8 mouse cellular contexts compared by ENCODE assay signal in the genomic region with DNA sequence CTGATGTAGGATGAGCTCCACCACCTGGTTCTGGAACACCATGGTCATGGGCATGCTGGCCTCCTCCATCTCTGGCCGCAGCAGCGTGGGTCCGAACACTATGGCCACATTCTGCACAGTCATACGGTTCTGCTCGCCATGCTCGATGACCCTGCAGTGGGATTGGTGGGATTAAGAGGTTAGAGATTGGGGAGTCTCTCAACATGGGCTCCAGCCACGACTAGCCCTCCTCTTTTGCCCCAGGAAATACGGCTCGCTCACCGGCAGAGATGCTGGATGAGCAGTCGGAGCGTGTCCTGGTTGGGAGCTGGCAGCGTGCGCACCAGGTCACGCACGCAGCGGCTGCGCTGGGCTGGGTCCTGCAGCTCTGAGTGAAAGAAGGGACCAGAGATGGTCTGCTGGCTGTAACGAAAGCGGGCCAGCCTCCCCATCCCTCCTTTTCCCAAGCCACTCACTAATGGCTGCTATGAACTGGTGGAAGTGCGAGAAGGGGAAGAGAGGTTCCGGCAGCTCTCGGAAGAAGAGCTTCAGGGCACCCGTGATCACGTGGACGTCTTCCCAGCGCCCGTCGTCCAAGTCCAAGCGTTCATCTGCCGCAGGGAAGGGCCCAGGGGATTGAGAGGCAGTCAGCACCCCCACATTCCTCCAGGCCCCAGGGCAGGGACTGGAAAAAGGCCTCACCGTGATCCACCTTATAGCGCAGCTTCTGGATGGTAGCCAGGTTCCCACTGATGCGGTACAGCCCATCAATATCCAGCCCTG. TPM values are rescaled to one million over a fixed set of nuclear protein-coding genes. Genes with fewer than 3 reads are reported as not detected.
DNase-seq lines count a peak whose midpoint lies in the region; ATAC-seq and TF ChIP-seq lines count a peak whose summit lies in the region.

No protein-coding gene starts in this region.

- no peak overlapping the region for H3K9ac ChIP-seq in limb, embryonic 11.5 days (ENCODE audit: low read length)
- peak overlapping the region; percentile 32; the same call in 1 of the 2 replicates for H3K9ac ChIP-seq in stomach, embryonic 16.5 days (ENCODE audit: low read length)

- peak overlapping the region; percentile 29; the same call in 1 of the 2 replicates for H3K4me2 ChIP-seq in limb, embryonic 11.5 days (ENCODE audit: low read depth, severe bottlenecking)
- peak overlapping the region; percentile 38 for H3K4me2 ChIP-seq in stomach, embryonic 16.5 days (ENCODE audit: low read depth, low read length)

- no peaks in the 10 kb centered on the region for H3K36me3 ChIP-seq in testis, adult 2 months (ENCODE audit: control insufficient read depth, insufficient read depth, low read length)
- no peaks in the 10 kb centered on the region for H3K36me3 ChIP-seq in limb, embryonic 11.5 days (ENCODE audit: control insufficient read depth, insufficient read depth, low read length)
- H3K36me3 ChIP-seq in stomach, embryonic 16.5 days (ENCODE audit: control insufficient read depth, insufficient read depth, low read length), result no peaks in the 10 kb centered on the region

- peak overlapping the region; percentile 57 for H3K4me3 ChIP-seq in testis, adult 2 months (ENCODE audit: control insufficient read depth, low read depth, low read length)
- H3K4me3 ChIP-seq in limb, embryonic 11.5 days (ENCODE audit: low read depth, low read length), result peak overlapping the region; percentile 14
- peak overlapping the region; percentile 25 for H3K4me3 ChIP-seq in stomach, embryonic 16.5 days (replicated peaks; ENCODE audit: low read length)

- peak; percentile 24 for DNase-seq in adrenal gland, postnatal 10 days
- DNase-seq in adrenal gland, postnatal 4 days (ENCODE audit: low spot score in 2 of 2), result no peak
- DNase-seq in testis, postnatal 14 days (ENCODE audit: low spot score), result no peak
- DNase-seq in limb, embryonic 11.5 days (ENCODE audit: low spot score), result peak; percentile 41
- no peak for DNase-seq in gastrocnemius, adult 8-10 months (ENCODE audit: low spot score in 2 of 2)
- no peak for DNase-seq in thymus, adult 18-20 months

- WGBS in limb, embryonic 11.5 days, result 26% methylated on average over 33 of the region's 34 CpGs
- WGBS in stomach, embryonic 16.5 days, result 45% methylated on average over 34 of the region's 34 CpGs

- H3K27ac ChIP-seq in testis, adult 2 months (ENCODE audit: control insufficient read depth, insufficient read depth, low read depth, low read length), result no peak overlapping the region
- no peak overlapping the region for H3K27ac ChIP-seq in limb, embryonic 11.5 days (replicated peaks; ENCODE audit: low read depth, low read length)
- H3K27ac ChIP-seq in stomach, embryonic 16.5 days (ENCODE audit: low read length), result no peak overlapping the region

- H3K27me3 ChIP-seq in testis, adult 2 months (ENCODE audit: control insufficient read depth, insufficient read depth, low read length), result no peaks in the 10 kb centered on the region
- H3K27me3 ChIP-seq in limb, embryonic 11.5 days (ENCODE audit: control insufficient read depth, insufficient read depth, low read length), result peaks cover 26% of the 10 kb centered on the region
- peaks cover 14% of the 10 kb centered on the region; the same call in 1 of the 2 replicates for H3K27me3 ChIP-seq in stomach, embryonic 16.5 days (ENCODE audit: control insufficient read depth, insufficient read depth, low read length)

- H3K4me1 ChIP-seq in testis, adult 2 months (ENCODE audit: control insufficient read depth, insufficient read depth, low read length), result peaks cover 14% of the 10 kb centered on the region
- 0 out of 2 replicates have a peak, but pooled peaks cover 5% of the 10 kb centered on the region for H3K4me1 ChIP-seq in limb, embryonic 11.5 days (ENCODE audit: control insufficient read depth, insufficient read depth, low read length)
- H3K4me1 ChIP-seq in stomach, embryonic 16.5 days (ENCODE audit: control insufficient read depth, insufficient read depth, low read length), result peaks cover 23% of the 10 kb centered on the region; the same call in 1 of the 2 replicates

- ATAC-seq in limb, embryonic 11.5 days (ENCODE audit: insufficient number of reproducible peaks, low FRiP score, low TSS enrichment, low read depth), result no peak
- no peak for ATAC-seq in stomach, embryonic 16.5 days (ENCODE audit: insufficient read depth, low FRiP score)

- no peak for TF ChIP-seq POLR2A in testis, adult 2 months (IDR thresholded peaks at IDR 0.05; ENCODE audit: control insufficient read depth, low read depth, low read length)

- TF ChIP-seq CTCF in testis, adult 2 months (IDR thresholded peaks at IDR 0.05; ENCODE audit: control insufficient read depth, insufficient read depth, insufficient replicate concordance, low read depth, low read length), result no peak

- H3K9me3 ChIP-seq in limb, embryonic 11.5 days (ENCODE audit: control insufficient read depth, low read length), result no peaks in the 10 kb centered on the region
- no peaks in the 10 kb centered on the region for H3K9me3 ChIP-seq in stomach, embryonic 16.5 days (replicated peaks; ENCODE audit: control insufficient read depth, low read length)

RNA-seq across cellular contexts. Expression of a gene that starts 30.4 kb away (rescaled TPM):
- 10 to 100 TPM; 23.1 to 24.5 TPM for total RNA-seq in adrenal gland, postnatal 10 days (2021)
- total RNA-seq in adrenal gland, postnatal 4 days (2021), result 10 to 100 TPM; 21.0 to 22.3 TPM
- polyA plus RNA-seq in testis, adult 2 months (2012; rRNA removed), result 1.0 and 1.6 TPM in 2 replicates
- polyA plus RNA-seq in limb, embryonic 11.5 days (2014; fragmentation: Nextera tagmentation; extraction: Ambion mirVana), result 4.7 TPM in 2 replicates
- 19.1 and 22.0 TPM in 2 replicates for polyA plus RNA-seq in stomach, embryonic 16.5 days (2015; fragmentation: Nextera tagmentation; extraction: Ambion mirVana)
- 1 to 10 TPM; 2.5 to 4.7 (median 4.4) TPM for total RNA-seq in gastrocnemius, adult 8-10 months (2022)

Comparison
In these comparisons a context has a peak if more than half of its experiments do, and no peak if none do; other contexts are left out.
1. DNase-seq: peak in adrenal gland, postnatal 10 days (single experiment) and limb, embryonic 11.5 days (single experiment); none in adrenal gland, postnatal 4 days (0 of 2), testis, postnatal 14 days (single experiment), gastrocnemius, adult 8-10 months (0 of 2) and thymus, adult 18-20 months (0 of 2).
2. Peak in every context shown above with its lines, with median percentiles within 50 percentile points of each other: H3K4me3 ChIP-seq.